Mouse (Mus musculus): ENCODE measurements around the gene Hsd17b14. TPM values are rescaled to one million over a fixed set of nuclear protein-coding genes. Genes with fewer than 3 reads are reported as not detected.

The Hsd17b14 gene
- polyA plus RNA-seq (2021; fragmentation: Nextera tagmentation): 0.36 and 0.38 TPM in 2 replicates
- long read RNA-seq, experiment 1: 0 reads
- long read RNA-seq, experiment 2: 0 reads

GRCm38 (mm10) chr7:45554744-45555143 lies at the start of gene Hsd17b14:
Gene Hsd17b14, plus strand, starts transcription at chr7:45554893.

GRCm38 (mm10) chr7:45509912-45510787 lies 44.5 kb upstream of the Hsd17b14 start, which contains the start of gene Nucb1:
Gene Nucb1, minus strand, starts transcription at chr7:45510406.

GRCm38 (mm10) chr7:45525809-45526473 lies 28.8 kb upstream of the Hsd17b14 start, which contains the start of the genes Ppp1r15a and Plekha4:
Gene Ppp1r15a, minus strand, starts transcription at chr7:45526268.
Gene Plekha4, plus strand, starts transcription at chr7:45526330.

GRCm38 (mm10) chr7:45570103-45570741 lies 15.5 kb downstream of the Hsd17b14 start, which contains the start of gene Bcat2:
Gene Bcat2, plus strand, starts transcription at chr7:45570153.

GRCm38 (mm10) chr7:45617042-45617695 lies 62.5 kb downstream of the Hsd17b14 start, which contains the start of gene Fut1:
Gene Fut1, plus strand, starts transcription at chr7:45617289.

Other genes with a start within 250 kb of the Hsd17b14 start
- gene Trpm4, start 221.1 kb upstream of the Hsd17b14 start, polyA plus RNA-seq (2021; fragmentation: Nextera tagmentation): 9.2 and 15.2 TPM in 2 replicates
- 0.05 and 0.11 TPM in 2 replicates for gene Hrc, start 219.6 kb upstream of the Hsd17b14 start, polyA plus RNA-seq (2021; fragmentation: Nextera tagmentation)
- gene Ppfia3, start 187.9 kb upstream of the Hsd17b14 start, polyA plus RNA-seq (2021; fragmentation: Nextera tagmentation): 11.0 and 32.9 TPM in 2 replicates
- 270 and 272 TPM in 2 replicates for gene Lin7b, start 184.3 kb upstream of the Hsd17b14 start, polyA plus RNA-seq (2021; fragmentation: Nextera tagmentation)
- gene Snrnp70, start 159.2 kb upstream of the Hsd17b14 start, polyA plus RNA-seq (2021; fragmentation: Nextera tagmentation): 34.4 and 37.7 TPM in 2 replicates
- not detected in 2 replicates for gene Kcna7, start 149.2 kb upstream of the Hsd17b14 start, polyA plus RNA-seq (2021; fragmentation: Nextera tagmentation)
- gene Ntf5, start 141.2 kb upstream of the Hsd17b14 start, polyA plus RNA-seq (2021; fragmentation: Nextera tagmentation): 0.10 TPM in 1 of 2 replicates, not detected in the other
- gene Lhb, start 134.1 kb upstream of the Hsd17b14 start, polyA plus RNA-seq (2021; fragmentation: Nextera tagmentation): 0.19 TPM in 1 of 2 replicates, not detected in the other
- gene Gys1, start 120.0 kb upstream of the Hsd17b14 start, polyA plus RNA-seq (2021; fragmentation: Nextera tagmentation): 8.9 and 9.1 TPM in 2 replicates
- 34.4 and 45.9 TPM in 2 replicates for gene Ruvbl2, start 116.8 kb upstream of the Hsd17b14 start, polyA plus RNA-seq (2021; fragmentation: Nextera tagmentation)
- gene Ftl1, start 95.0 kb upstream of the Hsd17b14 start, polyA plus RNA-seq (2021; fragmentation: Nextera tagmentation): 1,322 and 1,591 TPM in 2 replicates
- gene Bax, start 88.0 kb upstream of the Hsd17b14 start, polyA plus RNA-seq (2021; fragmentation: Nextera tagmentation): 94.9 and 121 TPM in 2 replicates
- gene Tulp2, start 73.0 kb upstream of the Hsd17b14 start, polyA plus RNA-seq (2021; fragmentation: Nextera tagmentation): 0.08 and 0.17 TPM in 2 replicates
- gene Gm45808, start 68.1 kb upstream of the Hsd17b14 start, polyA plus RNA-seq (2021; fragmentation: Nextera tagmentation): not detected in 2 replicates
- 3.8 TPM in 2 replicates for gene Dhdh, start 66.1 kb upstream of the Hsd17b14 start, polyA plus RNA-seq (2021; fragmentation: Nextera tagmentation)
- gene Nucb1, start 44.5 kb upstream of the Hsd17b14 start, polyA plus RNA-seq (2021; fragmentation: Nextera tagmentation): 48.4 and 64.7 TPM in 2 replicates
- gene Ppp1r15a, start 28.6 kb upstream of the Hsd17b14 start, polyA plus RNA-seq (2021; fragmentation: Nextera tagmentation): 18.3 and 18.8 TPM in 2 replicates
- 3.8 and 7.2 TPM in 2 replicates for gene Plekha4, start 28.6 kb upstream of the Hsd17b14 start, polyA plus RNA-seq (2021; fragmentation: Nextera tagmentation)
- 6.9 and 8.4 TPM in 2 replicates for gene Bcat2, start 15.3 kb downstream of the Hsd17b14 start, polyA plus RNA-seq (2021; fragmentation: Nextera tagmentation)
- gene Fgf21, start 60.6 kb downstream of the Hsd17b14 start, polyA plus RNA-seq (2021; fragmentation: Nextera tagmentation): 0.22 and 0.24 TPM in 2 replicates
- gene Fut1, start 62.4 kb downstream of the Hsd17b14 start, polyA plus RNA-seq (2021; fragmentation: Nextera tagmentation): 0.06 and 0.07 TPM in 2 replicates
- not detected in 2 replicates for gene Izumo1, start 66.9 kb downstream of the Hsd17b14 start, polyA plus RNA-seq (2021; fragmentation: Nextera tagmentation)
- 1.8 and 2.5 TPM in 2 replicates for gene Rasip1, start 72.6 kb downstream of the Hsd17b14 start, polyA plus RNA-seq (2021; fragmentation: Nextera tagmentation)
- gene Mamstr, start 85.1 kb downstream of the Hsd17b14 start, polyA plus RNA-seq (2021; fragmentation: Nextera tagmentation): 0.89 and 2.4 TPM in 2 replicates
- 0.06 and 0.09 TPM in 2 replicates for gene Fut2, start 111.5 kb downstream of the Hsd17b14 start, polyA plus RNA-seq (2021; fragmentation: Nextera tagmentation)
- 6.5 and 9.8 TPM in 2 replicates for gene Ntn5, start 129.1 kb downstream of the Hsd17b14 start, polyA plus RNA-seq (2021; fragmentation: Nextera tagmentation)
- 0.26 and 0.38 TPM in 2 replicates for gene Sec1, start 139.5 kb downstream of the Hsd17b14 start, polyA plus RNA-seq (2021; fragmentation: Nextera tagmentation)
- gene Car11, start 144.9 kb downstream of the Hsd17b14 start, polyA plus RNA-seq (2021; fragmentation: Nextera tagmentation): 74.9 and 93.1 TPM in 2 replicates
- 30.2 and 130 TPM in 2 replicates for gene Dbp, start 150.2 kb downstream of the Hsd17b14 start, polyA plus RNA-seq (2021; fragmentation: Nextera tagmentation)
- gene Rpl18, start 160.6 kb downstream of the Hsd17b14 start, polyA plus RNA-seq (2021; fragmentation: Nextera tagmentation): 335 and 337 TPM in 2 replicates
- 4.9 and 10.6 TPM in 2 replicates for gene Sphk2, start 163.1 kb downstream of the Hsd17b14 start, polyA plus RNA-seq (2021; fragmentation: Nextera tagmentation)
- gene Fam83e, start 166.3 kb downstream of the Hsd17b14 start, polyA plus RNA-seq (2021; fragmentation: Nextera tagmentation): 0.08 and 0.22 TPM in 2 replicates
- gene Spaca4, start 170.9 kb downstream of the Hsd17b14 start, polyA plus RNA-seq (2021; fragmentation: Nextera tagmentation): not detected in 2 replicates
- gene Lmtk3, start 228.8 kb downstream of the Hsd17b14 start, polyA plus RNA-seq (2021; fragmentation: Nextera tagmentation): 3.9 and 10.6 TPM in 2 replicates
- gene Sult2b1, start 229.8 kb downstream of the Hsd17b14 start, polyA plus RNA-seq (2021; fragmentation: Nextera tagmentation): 22.5 and 23.3 TPM in 2 replicates